Mouse (Mus musculus): ENCODE results near the gene Eddm3b.

GRCm38 (mm10) chr14:51140342-51140741 is 26.1 kb downstream of the Eddm3b start:
- no peak for TF ChIP-seq CTCF (IDR thresholded peaks at IDR 0.05; ENCODE audit: low read depth)
- no peak for TF ChIP-seq EP300 (IDR thresholded peaks at IDR 0.05; ENCODE audit: low read depth)

Data from liver, postnatal 0 days (tissue).